Mouse (Mus musculus): ENCODE measurements around the gene Pfkfb4. TPM values are rescaled to one million over a fixed set of nuclear protein-coding genes. Genes with fewer than 3 reads are reported as not detected.

Pfkfb4 gene
- total RNA-seq, 1 experiment, result 5.0 TPM

- Histone ChIP-seq H3K4me3 (ENCODE audit: insufficient read depth in 1 of 2, low read depth in 1 of 2, low read length in 2 of 2, poor library complexity in 1 of 2, severe bottlenecking in 1 of 2) (no peak overlapping the region), H3K27ac (ENCODE audit: insufficient read depth, low read depth, low read length, poor library complexity, severe bottlenecking) (no peak overlapping the region), H3K36me3 (ENCODE audit: control insufficient read depth, insufficient read depth, low read length, poor library complexity, severe bottlenecking) (no peaks in the 10 kb centered on the region), H3K9ac (ENCODE audit: insufficient read depth, low read depth, low read length, poor library complexity, severe bottlenecking) (no peak overlapping the region), H3K4me1 (ENCODE audit: control insufficient read depth in 2 of 2, insufficient read depth in 2 of 2, low read length in 2 of 2, poor library complexity in 1 of 2) (peaks cover 0 to 11% of the 10 kb centered on the region in 2 experiments; a peak in 1 of 4 replicates), H3K9me3 (ENCODE audit: control insufficient read depth, insufficient read depth, low read depth, low read length) (no peaks in the 10 kb centered on the region)
- DNase-seq (ENCODE audit: low read depth, low spot score), result no peak
- TF ChIP-seq HCFC1 (IDR thresholded peaks at IDR 0.05; ENCODE audit: borderline replicate concordance, insufficient read depth, low read length) (no peak), MAFK (IDR thresholded peaks at IDR 0.05; ENCODE audit: insufficient read depth, low read depth, low read length) (no peak), ZC3H11A (IDR thresholded peaks at IDR 0.05; ENCODE audit: borderline replicate concordance, low read depth, low read length) (no peak), ZNF384 (IDR thresholded peaks at IDR 0.05; ENCODE audit: low read depth, low read length) (no peak), CHD2 (IDR thresholded peaks at IDR 0.05; ENCODE audit: low read depth, low read length) (no peak)
- in situ Hi-C loops (cut with MboI; ENCODE audit: low sequenced_read_pairs in 2 of 2, unreplicated experiment in 2 of 2), result no loop called here
Measured at GRCm38 (mm10) chr9:109040906-109041305, 49.3 kb downstream of the Pfkfb4 start.

DNA sequence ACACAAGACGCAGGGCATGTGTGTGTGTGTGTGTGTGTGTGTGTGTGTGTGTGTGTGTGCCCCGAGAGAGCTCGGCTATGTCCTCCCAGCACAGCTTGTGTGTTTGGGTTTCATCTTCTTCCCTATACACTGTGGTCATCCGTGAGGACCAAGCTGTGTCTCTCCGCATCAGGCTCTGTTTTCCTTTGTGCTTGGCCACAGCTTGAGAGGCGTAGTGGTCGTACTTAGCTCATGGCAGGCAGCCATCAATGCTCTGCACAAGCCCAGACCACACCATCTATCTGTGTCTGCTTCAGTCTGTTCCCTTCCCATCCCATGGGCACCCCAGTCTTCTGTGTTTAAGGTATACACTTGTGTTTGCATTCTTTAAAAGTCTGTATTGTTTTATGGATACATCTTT, 49.8 kb downstream of the Pfkfb4 start:
- in situ Hi-C loops (cut with MboI; ENCODE audit: low sequenced_read_pairs in 2 of 2, unreplicated experiment in 2 of 2), result no loop called here
- no peak for TF ChIP-seq MAFK (IDR thresholded peaks at IDR 0.05; ENCODE audit: insufficient read depth, low read depth, low read length)
- no peak for TF ChIP-seq ZNF384 (IDR thresholded peaks at IDR 0.05; ENCODE audit: low read depth, low read length)
- TF ChIP-seq HCFC1 (IDR thresholded peaks at IDR 0.05; ENCODE audit: borderline replicate concordance, insufficient read depth, low read length), result no peak
- TF ChIP-seq CHD2 (IDR thresholded peaks at IDR 0.05; ENCODE audit: low read depth, low read length), result no peak
- no peak for DNase-seq (ENCODE audit: low read depth, low spot score)
- no peak overlapping the region for H3K9ac ChIP-seq (ENCODE audit: insufficient read depth, low read depth, low read length, poor library complexity, severe bottlenecking)
- H3K4me1 ChIP-seq (ENCODE audit: control insufficient read depth in 2 of 2, insufficient read depth in 2 of 2, low read length in 2 of 2, poor library complexity in 1 of 2), result peaks cover 0 to 11% of the 10 kb centered on the region in 2 experiments; a peak in 1 of 4 replicates
- H3K4me3 ChIP-seq (ENCODE audit: insufficient read depth in 1 of 2, low read depth in 1 of 2, low read length in 2 of 2, poor library complexity in 1 of 2, severe bottlenecking in 1 of 2), result no peak overlapping the region
- no peaks in the 10 kb centered on the region for H3K9me3 ChIP-seq (ENCODE audit: control insufficient read depth, insufficient read depth, low read depth, low read length)
- H3K27ac ChIP-seq (ENCODE audit: insufficient read depth, low read depth, low read length, poor library complexity, severe bottlenecking), result no peak overlapping the region
- H3K36me3 ChIP-seq (ENCODE audit: control insufficient read depth, insufficient read depth, low read length, poor library complexity, severe bottlenecking), result no peaks in the 10 kb centered on the region

GRCm38 (mm10) chr9:109046306-109046705, 54.7 kb downstream of the Pfkfb4 start:
- TF ChIP-seq MAFK (IDR thresholded peaks at IDR 0.05; ENCODE audit: insufficient read depth, low read depth, low read length) (no peak), CHD2 (IDR thresholded peaks at IDR 0.05; ENCODE audit: low read depth, low read length) (no peak), ZC3H11A (IDR thresholded peaks at IDR 0.05; ENCODE audit: borderline replicate concordance, low read depth, low read length) (0 out of 2 replicates have a peak, but pooled peaks have one; percentile 3)
- H3K4me1 ChIP-seq (ENCODE audit: control insufficient read depth in 2 of 2, insufficient read depth in 2 of 2, low read length in 2 of 2, poor library complexity in 1 of 2), result peaks cover 0 to 4% of the 10 kb centered on the region in 2 experiments; a peak in 1 of 4 replicates
- no peaks in the 10 kb centered on the region for H3K9me3 ChIP-seq (ENCODE audit: control insufficient read depth, insufficient read depth, low read depth, low read length)
- in situ Hi-C loops (cut with MboI; ENCODE audit: low sequenced_read_pairs in 2 of 2, unreplicated experiment in 2 of 2), result no loop called here
- no peak overlapping the region for H3K27ac ChIP-seq (ENCODE audit: insufficient read depth, low read depth, low read length, poor library complexity, severe bottlenecking)
- no peak overlapping the region for H3K4me3 ChIP-seq (ENCODE audit: insufficient read depth in 1 of 2, low read depth in 1 of 2, low read length in 2 of 2, poor library complexity in 1 of 2, severe bottlenecking in 1 of 2)
- no peak overlapping the region for H3K9ac ChIP-seq (ENCODE audit: insufficient read depth, low read depth, low read length, poor library complexity, severe bottlenecking)
- H3K36me3 ChIP-seq (ENCODE audit: control insufficient read depth, insufficient read depth, low read length, poor library complexity, severe bottlenecking), result peaks cover under 1% of the 10 kb centered on the region; the same call in 1 of the 2 replicates
- peak; percentile 66 for DNase-seq (ENCODE audit: low read depth, low spot score)

- TF ChIP-seq CHD2 (IDR thresholded peaks at IDR 0.05; ENCODE audit: low read depth, low read length), result no peak
- TF ChIP-seq ZNF384 (IDR thresholded peaks at IDR 0.05; ENCODE audit: low read depth, low read length), result 0 out of 2 replicates have a peak, but pooled peaks have one; percentile 22
- Histone ChIP-seq H3K27ac (ENCODE audit: insufficient read depth, low read depth, low read length, poor library complexity, severe bottlenecking) (no peak overlapping the region; the same call in 1 of the 2 replicates), H3K9me3 (ENCODE audit: control insufficient read depth, insufficient read depth, low read depth, low read length) (no peaks in the 10 kb centered on the region), H3K36me3 (ENCODE audit: control insufficient read depth, insufficient read depth, low read length, poor library complexity, severe bottlenecking) (peaks cover 6% of the 10 kb centered on the region; the same call in 1 of the 2 replicates), H3K4me3 (ENCODE audit: insufficient read depth in 1 of 2, low read depth in 1 of 2, low read length in 2 of 2, poor library complexity in 1 of 2, severe bottlenecking in 1 of 2) (peak overlapping the region; percentile 64; a peak in 2 of 4 replicates), H3K9ac (ENCODE audit: insufficient read depth, low read depth, low read length, poor library complexity, severe bottlenecking) (no peak overlapping the region; the same call in 1 of the 2 replicates), H3K4me1 (ENCODE audit: control insufficient read depth in 2 of 2, insufficient read depth in 2 of 2, low read length in 2 of 2, poor library complexity in 1 of 2) (peaks cover 0 to 17% of the 10 kb centered on the region in 2 experiments; a peak in 2 of 4 replicates)
- in situ Hi-C loops (cut with MboI; ENCODE audit: low sequenced_read_pairs in 2 of 2, unreplicated experiment in 2 of 2), result no loop called here
- DNase-seq (ENCODE audit: low read depth, low spot score), result no peak
Measured at GRCm38 (mm10) chr9:109049316-109049715, 57.7 kb downstream of the Pfkfb4 start.
